Mouse (Mus musculus) adrenal gland, postnatal 25 days (tissue): ENCODE measurements around the gene Imp3. TPM values are rescaled to one million over a fixed set of nuclear protein-coding genes. Genes with fewer than 3 reads are reported as not detected.
A peak's percentile ranks its signal among the peaks of the same experiment; 100 is the strongest.
"Not testable (repeated sequence)": the region's sequence is repeated elsewhere in the genome, so short reads cannot be mapped to it uniquely, and the experiment has no call there.

ENCODE experiments used
- DNase-seq: peaks from one replicate; pipeline ENCODE4 v3.0.0; 2021; ENCODE audit warnings: mixed read lengths
- total RNA-seq: library from RNA; stranded (reverse); gene quantifications from 2 replicates; pipeline ENCODE4 v1.2.3, GENCODE M21; 2021

The Imp3 gene
- total RNA-seq, 1 experiment from 2014 or later = 105 TPM

DNA sequence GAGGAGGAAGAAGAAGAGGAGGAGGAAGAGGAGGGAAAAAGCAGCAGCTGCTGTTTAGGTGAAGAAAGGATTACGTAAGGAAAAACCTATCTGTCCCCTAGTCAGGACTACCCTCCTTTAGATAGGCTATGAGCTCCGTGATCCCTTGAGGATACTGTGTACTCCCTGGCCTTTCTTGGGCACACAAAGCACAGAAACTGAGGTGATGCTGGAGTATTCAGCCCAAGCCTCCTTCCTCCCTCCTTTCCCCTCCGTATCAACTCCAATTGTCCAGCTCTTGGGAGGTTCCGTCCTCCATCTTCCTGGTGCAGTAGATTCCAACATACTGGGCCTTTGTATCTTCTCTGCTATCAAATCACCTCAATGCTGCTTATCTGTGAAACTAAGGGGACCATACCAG is 14.5 kb upstream of the Imp3 start:
- DNase-seq = no peak

DNA sequence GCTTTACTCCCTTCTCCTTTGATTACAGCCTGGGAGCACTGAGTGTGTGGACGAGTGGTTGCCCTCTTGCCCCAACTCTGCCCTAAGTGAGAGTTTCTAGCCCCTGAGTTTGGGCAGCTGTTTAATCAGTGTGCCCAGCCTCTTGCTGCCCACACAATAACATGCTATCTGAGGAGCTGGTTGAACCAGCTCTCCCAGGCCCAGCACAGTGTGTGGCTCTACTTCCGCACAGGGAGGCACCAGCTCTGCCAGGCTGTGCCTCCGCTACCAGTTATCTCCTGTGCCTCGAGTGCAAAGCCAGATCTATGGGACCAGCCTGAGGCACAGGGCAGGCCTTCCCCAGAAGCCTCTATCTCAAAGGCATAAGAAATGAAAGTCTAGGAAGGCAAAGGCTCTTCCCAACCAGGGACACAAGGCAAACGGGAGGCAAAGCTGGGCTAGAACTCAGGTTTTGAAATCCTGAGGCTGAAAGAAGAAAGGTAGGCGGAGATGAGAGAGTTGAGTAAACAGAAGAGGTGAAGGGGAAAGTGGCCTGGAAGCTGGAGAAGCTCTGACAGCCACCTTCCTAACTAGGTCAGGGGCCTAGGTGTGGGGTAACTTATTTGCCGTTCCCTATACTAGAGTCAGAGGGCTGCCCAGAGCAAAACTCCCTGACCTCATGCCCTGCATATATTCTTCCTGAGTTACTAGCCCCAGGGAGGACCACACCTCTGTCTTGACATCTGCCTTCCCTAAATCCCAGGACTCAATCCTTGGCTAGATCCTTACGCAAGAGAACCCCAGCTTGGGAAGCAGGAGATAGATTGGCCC is 13.2 kb upstream of the Imp3 start:
- DNase-seq = no peak

DNA sequence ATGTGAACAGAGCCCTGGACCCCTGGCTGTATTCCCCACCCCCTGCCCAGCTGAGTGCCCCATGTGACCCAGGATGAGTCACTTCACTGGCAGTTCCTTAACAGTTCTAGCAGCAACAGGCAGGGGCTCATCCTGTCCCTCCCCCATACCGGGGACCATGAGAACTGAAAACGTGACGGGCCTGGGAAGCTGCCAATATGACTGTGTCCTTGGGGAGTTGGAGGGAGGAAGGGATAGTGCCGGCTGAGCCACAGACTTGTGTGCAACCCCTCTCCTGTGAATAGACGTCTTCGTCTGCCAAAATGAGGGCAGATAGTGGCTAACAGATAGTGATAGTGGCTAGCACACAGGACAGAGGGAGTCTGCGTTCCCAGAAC is 12.6 kb upstream of the Imp3 start:
- peak; percentile 94 for DNase-seq

DNA sequence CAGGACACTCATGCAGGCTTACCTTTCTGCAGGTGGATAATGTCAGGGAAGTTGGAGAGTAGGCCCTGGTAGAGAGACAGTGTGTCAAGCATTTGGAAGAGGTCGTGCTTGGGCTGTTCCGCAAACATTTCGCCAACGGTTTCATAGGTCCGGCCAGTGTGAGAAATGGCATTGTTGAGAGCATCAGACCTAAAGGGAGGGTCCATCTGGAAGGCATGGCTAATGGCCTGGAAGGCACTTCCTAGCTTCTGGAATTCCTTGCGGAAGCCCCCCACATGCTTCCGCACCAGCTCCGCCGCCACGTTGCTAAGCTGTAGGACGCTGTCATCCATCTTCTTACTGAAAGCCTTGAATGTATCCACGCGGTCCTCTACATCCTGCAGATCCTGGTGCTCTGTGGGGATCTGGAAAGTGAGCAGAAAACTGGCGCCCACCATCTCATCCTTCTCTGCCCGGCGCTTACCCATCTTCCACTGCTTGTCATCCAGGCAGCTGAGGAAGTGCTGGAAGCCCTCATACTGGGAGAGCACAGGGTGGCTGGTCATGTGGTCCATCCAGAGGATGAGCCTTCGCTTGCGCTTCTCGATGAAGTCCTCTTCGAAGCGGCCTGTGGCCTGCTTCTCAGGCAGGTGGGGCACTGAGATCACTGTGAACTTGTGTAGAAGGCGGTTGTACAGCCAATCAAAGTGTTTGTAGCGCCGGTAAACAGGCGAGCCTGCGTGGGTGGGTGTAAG is 11.8 kb upstream of the Imp3 start:
- DNase-seq = no peak

DNA sequence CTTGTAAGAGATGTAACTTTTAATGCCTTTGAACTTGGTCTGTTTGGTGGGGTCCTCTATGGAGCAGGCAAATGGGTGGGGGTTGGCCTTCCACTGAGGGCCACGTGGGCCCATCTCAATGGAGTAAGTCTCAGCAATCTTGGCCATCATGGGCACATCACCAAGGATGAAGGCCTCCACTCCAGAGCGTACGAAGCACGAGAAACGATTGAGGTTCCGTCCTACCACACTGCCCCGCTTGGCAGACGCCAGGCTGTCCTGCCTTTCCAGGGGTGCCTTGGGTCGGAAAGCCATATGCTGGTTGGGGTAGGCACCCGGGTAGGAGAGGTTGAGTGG is 11.3 kb upstream of the Imp3 start:
- no peak for DNase-seq

DNA sequence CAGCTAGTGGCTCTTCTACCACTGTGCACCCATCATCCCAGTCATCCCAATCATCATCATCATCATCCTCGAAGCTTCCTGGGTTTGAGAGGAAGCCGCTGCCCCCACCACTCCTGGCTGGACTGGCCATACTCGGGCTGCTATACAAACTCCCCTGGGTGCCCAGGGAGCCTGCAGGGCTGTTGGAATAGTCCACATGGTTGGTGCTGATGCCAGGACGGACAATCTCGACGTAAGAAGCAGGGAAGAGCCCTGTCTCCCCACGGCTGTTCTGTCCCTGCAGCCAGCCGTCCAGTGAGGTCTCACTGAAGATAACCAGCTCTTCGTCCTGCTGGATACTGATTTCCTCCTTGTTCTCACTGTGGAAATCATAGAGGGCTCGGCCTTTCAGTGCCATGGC is 10.9 kb upstream of the Imp3 start:
- no peak for DNase-seq

DNA sequence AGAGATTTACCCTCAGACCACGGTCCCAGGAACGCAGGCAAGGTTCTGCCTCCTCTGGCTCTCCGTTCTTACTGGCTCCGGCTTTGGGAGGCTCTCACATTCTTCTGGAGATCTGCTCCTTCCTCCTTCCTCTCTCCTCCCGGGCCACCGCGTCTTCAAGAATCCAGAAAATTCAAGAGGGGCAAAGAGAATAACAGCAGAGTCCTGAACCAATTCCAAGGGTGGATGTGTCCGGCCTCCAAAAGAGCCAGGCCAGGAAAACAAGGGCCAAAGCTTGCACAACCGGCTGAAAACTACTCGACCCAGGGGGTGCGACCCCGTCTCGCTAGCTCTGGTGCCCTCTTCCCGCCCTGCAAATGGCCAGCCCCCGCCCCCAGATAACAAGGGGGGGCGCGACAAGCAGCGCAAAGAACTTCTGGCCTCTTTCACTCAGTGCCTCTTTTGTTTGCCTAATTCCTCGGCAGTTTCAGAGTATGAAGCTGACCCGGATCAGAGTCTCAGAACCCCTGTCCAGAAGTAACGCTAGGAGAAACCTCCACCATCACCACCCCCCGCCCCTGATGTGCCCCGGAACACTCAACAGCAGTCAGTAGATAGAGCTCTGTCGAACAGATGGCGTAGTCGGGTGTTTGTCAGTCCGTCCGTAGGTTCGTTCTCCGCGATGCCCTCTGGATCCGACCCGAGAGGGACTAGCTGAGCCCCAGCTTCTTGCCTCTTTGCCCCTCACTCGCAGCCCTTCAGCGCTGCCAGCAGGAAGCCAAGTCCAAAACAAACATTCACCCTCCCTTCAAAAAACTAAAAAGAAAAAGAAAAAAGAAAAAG is 9.9 kb upstream of the Imp3 start:
- peak; percentile 27 for DNase-seq

DNA sequence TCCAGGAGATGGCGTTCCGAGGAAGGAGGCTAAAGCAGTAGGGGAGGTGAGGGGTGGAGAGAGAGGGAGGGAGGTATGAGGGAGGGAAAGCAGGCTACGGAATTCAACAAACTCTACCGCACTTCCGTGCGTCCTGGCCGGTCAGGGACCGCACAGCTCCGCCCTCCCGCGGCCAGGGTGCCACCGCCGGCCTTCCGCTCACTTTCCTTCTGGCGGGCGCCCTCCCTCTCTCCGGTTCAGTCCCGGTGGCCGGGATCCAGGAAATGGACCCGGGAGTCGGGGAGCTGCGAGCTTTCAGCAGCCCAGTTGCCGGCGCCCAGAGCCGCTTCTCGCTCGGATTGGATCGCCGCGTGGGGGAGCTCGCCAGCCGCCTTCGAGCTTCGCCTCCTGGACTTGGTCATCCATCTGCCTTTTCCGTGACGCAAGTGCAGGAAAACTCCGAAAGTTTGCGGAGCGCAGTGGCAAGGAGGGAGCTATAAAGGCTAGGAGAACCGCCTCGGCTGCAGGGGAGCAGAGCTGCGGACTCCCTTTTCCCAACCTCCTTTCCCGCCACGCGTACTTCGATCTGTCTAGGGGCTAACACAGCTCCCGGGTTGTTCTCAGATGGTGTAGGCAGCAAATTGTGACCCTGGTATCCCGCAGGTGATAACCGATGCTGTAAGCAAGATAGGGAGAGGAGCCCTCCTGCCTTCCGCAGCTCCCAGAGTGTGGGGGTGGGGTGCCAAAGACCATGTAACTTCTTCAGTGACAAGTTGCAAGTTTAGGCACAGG is 9.0 kb upstream of the Imp3 start, which contains the start of gene Snx33:
TSS of gene Snx33 (minus strand) at position 331 of the 771 bp plus-strand sequence.
- DNase-seq = peak; percentile 96

DNA sequence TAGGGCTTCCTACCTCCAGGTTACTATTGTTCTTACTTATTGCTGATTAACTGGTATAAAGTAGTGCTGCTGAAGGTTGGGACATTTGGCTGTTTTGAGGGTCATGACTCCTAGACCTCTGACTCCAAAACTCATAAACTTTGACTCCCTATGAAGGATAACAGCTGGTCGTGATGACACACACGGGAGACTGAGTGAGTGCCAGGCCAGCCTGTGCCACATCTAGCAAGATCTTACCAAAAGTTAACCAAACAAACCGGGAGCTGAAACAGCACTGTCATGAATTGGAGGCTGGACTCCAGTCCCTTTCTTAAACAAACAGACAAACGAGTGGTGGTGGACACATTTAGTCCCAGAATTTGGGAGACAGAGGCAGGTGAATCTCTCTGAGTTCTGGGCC is 7.8 kb upstream of the Imp3 start:
- no peak for DNase-seq

DNA sequence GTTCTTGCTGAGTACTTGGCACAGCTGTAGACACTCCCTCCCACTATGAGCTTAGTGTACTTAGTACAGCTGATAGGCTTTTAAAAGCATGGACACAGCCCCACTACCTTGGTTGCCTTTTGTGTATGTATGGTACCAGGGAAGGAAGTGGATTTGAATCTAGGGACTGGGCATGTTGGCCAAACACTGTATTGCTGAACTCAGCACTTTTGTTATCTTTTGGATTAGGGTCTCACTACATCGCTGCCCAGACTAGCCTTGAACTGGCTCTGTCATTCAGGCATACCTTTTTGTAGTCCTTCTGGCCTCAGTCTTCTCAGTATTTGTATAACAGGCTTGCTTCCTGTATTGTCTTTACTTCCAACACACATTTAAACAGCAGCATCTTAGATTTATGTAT is 6.7 kb upstream of the Imp3 start:
- DNase-seq = no peak

DNA sequence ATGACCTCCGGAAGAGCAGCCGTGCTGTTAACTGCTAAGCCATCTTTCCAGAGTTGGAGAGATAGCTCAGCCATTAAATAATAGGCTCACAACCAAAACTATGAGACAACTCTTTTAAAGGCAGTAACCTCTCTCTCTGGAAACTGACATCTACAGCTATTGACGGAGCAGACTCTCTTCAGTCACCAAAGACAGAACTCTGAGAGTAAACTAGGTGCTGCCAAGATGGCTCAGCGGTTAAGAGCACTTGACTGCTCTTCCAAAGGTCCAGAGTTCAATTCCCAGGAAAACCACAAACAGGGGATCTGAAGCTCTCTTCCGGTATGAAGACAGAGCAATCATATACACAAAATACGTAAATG is 433 bp upstream of the Imp3 start:
- DNase-seq = no peak

DNA sequence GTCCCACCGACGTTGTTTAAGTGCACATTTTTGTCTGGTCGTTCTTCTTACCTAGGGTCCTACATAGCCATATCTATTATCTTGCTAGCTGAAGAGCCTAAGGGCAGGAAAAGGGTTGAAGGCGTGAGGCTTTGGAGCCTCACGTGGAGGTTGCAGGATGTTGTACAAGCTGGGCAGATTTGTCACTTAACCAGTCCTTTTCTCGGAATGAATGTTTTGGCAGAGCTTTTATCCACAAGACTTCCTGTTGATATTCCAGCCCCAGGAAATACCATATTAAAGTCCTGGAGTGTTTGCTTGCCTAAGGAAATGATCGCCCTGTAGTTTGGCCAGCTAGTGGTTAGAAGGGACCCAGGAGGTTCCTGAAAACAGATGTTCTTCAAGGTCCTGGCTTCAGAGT is 1.1 kb downstream of the Imp3 start:
- no peak for DNase-seq

DNA sequence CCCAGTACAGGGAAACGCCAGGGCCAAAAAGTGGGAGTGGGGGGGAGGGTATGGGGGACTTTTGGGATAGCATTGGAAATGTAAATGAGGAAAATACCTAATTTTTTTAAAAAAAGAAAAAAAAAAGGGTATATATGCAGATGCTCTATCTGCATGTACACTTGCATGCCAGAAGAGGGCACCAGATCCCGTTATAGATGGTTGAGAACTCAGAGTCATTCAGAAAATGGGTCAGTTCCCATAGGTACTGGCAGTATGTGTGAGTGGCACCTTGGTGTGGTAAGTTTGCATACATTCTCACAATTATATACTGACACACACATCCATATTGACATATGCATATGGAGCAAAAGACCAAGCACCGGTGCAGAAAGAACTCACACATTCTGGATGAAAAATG is 10.2 kb downstream of the Imp3 start:
- DNase-seq = peak; percentile 31

DNA sequence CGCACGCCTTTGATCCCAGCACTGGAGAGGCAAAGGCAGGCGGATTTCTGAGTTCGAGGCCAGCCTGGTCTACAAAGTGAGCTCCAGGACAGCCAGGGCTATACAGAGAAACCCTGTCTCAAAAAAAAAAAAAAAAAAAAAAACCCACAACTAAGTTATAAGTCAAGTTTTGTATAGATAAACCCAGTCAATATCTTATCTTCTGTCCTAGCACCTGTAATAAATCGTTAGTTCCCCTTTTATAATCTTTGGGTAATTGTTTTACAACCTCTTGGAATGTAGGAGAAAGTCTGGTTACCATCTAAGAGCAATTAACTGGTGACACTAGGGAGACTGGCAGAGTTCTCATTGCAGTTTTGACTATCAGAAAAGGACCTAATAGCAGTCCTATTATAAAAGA is 11.4 kb downstream of the Imp3 start:
- DNase-seq = not testable (repeated sequence)

DNA sequence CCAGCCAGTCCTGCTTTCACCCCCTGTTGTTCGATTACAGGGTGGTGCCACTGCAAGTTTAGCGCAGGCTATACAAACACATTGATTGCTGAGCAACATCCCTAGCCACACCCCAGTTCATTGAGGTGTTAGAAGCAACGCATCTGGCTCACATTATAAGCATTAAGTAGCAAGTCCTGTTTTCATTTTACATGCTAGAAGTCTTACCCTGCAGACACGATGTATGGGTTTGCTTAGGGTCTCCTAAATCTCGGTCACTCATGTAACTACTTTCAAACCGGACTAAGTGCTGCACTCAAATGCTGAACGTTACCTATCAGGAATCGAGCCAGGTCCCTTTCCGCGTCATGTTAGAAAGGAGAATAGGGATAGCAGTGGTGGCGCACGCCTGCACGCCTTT is 12.5 kb downstream of the Imp3 start:
- DNase-seq = no peak

DNA sequence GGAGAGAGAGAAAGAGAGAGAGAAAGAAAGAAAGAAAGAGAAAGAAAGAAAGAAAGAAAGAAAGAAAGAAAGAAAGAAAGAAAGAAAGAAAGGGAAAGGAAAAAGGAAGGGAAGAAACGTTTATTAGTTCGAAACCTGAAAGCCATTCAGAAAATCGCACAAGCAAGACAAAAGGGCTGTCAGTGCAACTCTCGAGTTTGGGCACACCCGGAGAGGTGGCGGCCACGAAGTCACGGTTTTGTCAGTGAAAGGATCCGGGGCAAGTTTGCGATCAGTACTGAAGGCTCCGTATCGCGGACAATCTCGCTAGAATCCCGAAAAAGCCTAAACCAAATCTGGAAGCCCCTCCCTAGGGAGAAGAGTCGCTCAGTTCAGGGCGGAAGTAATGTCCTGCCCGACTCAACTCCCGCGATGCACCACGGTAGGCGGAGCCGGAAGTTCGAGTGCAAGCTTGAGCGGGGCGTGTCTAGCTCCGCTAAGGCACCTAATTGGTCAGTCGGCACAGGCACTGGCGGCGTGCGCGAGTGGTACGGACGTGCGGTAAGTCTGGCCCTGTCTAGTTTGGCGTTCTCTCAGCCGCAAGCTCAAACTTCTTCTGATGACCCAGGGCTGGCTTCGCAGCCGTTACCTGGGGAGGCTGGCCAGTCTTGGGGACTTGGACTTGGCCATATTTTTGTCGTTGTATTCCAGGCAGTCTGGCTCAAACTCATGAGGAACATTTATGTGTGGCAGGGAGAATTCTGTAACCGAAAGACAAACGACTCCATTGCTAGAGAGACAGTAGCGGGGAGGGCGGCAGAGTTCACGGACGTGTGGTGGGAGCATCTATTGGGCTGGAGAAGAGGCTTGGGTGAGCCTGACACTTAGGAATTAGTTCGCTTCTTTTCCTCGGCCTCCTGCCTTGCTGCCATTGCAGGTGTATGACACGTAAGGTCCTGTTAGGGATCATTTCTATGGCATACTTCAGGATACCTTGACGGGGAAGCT is 13.4 kb downstream of the Imp3 start, which contains the start of gene Snupn:
TSS of gene Snupn (plus strand) at position 465 of the 987 bp plus-strand sequence.
- peak; percentile 96 for DNase-seq

DNA sequence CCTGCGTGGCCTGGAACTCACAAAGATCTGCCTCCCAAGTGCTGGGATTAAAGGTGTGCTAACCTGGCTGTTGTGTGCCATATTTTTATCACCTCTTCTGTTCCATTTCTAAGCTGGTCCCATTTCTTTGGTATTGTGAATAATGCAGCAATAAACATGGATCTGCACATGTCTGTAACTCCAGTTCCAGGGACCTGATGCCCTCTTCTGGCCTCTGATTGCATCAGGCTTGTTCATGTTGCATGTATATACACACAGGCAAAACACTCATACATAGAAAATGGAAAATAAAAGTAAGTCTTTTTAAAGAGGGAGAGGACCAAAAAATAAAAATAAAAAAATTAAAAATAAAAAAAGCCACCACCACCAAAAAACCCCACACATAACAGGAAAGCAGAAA is 16.3 kb downstream of the Imp3 start:
- no peak for DNase-seq

DNA sequence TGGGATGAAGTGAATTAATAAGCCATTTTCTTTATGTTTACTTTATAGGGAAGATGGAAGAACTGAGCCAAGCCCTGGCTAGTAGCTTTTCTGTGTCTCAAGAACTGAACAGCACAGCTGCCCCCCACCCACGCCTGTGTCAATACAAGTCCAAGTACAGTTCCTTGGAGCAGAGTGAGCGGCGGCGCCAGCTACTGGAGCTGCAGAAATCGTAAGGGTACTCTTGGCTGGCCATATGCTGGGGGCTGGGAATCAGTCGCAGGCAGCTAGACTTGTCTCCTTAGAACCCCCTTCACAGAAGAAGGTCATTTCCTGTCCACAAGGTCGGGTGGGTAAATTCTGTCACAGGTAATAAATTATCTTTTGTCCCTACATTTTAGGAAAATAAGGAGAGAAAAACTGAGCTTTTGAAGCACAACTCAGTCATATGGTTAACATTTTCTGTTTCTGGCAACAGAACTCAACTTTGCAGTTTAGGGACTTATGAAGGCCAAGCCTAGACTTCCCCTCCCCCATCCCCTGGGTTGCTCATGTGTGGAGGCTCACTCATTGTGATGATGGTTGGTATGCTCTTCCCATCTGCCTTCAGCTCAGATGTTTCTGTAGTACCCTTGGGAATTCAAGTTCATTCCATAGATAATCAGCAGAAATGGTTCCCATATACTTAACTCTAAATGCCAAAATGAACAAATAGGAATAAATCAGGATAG is 19.8 kb downstream of the Imp3 start:
- peak; percentile 11 for DNase-seq

DNA sequence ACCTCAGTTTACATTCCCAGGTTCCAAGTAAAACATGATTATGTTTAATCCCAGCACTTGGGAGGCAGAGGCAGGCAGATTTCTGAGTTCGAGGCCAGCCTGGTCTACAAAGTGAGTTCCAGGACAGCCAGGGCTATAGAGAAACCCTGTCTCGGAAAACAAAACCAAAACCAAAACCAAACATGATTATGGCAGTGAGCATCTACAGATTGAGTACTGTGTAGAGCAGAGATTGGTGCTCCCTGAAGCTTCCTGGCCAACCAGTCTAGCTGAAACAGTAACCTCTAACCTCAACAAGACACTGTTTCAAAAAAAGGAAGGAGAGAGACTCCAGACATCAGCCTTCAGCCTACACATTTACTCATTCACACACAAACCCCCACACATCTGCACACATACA is 21.4 kb downstream of the Imp3 start:
- no peak for DNase-seq

DNA sequence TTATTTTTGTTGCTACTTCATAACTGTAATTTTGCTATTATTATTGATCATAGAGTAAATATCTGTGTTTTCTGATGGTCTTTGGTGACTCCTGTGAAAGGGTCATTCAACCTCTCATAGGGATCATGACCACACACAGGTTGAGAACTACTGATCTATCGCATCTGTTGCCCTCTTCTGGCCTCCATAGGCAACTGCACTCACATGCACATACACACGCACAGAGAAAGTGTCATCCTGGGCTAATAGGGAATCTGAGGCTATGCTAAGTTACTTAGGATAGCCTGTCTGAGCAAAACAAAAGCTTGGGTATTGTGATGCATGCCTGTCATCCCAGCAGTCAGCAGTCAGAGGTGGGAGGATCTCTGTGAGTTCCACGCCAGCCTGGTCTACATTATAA is 24.3 kb downstream of the Imp3 start:
- DNase-seq = no peak
